Comparison of ENCODE assay signal across 23 mouse cellular contexts in the genomic region with DNA sequence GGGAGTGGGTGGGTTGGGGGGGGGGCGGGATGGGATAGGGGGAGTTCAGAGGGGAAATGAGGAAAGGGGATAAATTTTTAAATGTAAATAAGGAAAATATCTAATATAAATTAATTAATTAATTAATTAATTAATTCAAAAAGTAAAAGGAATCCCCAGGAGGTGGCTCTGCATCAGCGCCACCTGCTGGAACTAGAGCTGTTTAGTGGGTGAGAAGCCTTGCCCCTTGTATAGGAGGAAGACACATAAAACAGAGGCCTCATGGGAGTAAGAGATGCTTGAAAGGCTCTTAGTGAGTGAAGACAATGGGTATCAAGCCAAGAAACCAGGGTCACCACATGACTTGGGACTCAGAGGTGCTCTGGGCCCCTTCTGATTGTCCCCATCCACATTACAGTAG. TPM values are rescaled to one million over a fixed set of nuclear protein-coding genes. Genes with fewer than 3 reads are reported as not detected.
DNase-seq lines count a peak whose midpoint lies in the region; ATAC-seq and TF ChIP-seq lines count a peak whose summit lies in the region.
"Had no signal": no experiment of that assay in that cellular context is flagged by ENCODE, and none has a peak within 500 bp of the region (broad histone marks: within the 10 kb centered on the region; RNA-seq: fewer than 3 reads in every experiment).

No protein-coding gene starts in this region.

- 64% methylated on average over 2 of the region's 2 CpGs for WGBS in liver, embryonic 14.5 days (ENCODE audit: insufficient replicate concordance)
- 91% methylated on average over 2 of the region's 2 CpGs for WGBS in midbrain, embryonic 14.5 days

- ATAC-seq in liver, embryonic 14.5 days (ENCODE audit: insufficient read depth): no peak
- no peak for ATAC-seq in midbrain, embryonic 14.5 days (ENCODE audit: low FRiP score, low TSS enrichment)

- no peak overlapping the region for H3K4me2 ChIP-seq in liver, embryonic 14.5 days (ENCODE audit: low read depth)
- no peak overlapping the region for H3K4me2 ChIP-seq in midbrain, embryonic 14.5 days (ENCODE audit: low read length)
- H3K4me2 ChIP-seq: heart, embryonic 11.5 days; hindbrain, embryonic 12.5 days had no signal

- no peak for DNase-seq in liver, embryonic 14.5 days (ENCODE audit: low read depth in 3 of 3, low spot score in 3 of 3)
- DNase-seq in liver (no peak), 416B (ENCODE audit: low read depth) (peak; percentile 21)
- peak; percentile 40 for DNase-seq in splenic B cell, adult 2 months (ENCODE audit: low read depth, low spot score)
- no peak for DNase-seq in ovary, postnatal 10 days (ENCODE audit: low spot score)
- no peak for DNase-seq in midbrain, embryonic 14.5 days
- DNase-seq: adrenal gland, adult 8-10 months; cerebellum, adult 8-10 months; gastrocnemius, adult 2 months; heart, postnatal 10 days; kidney, postnatal 4 days; lung, adult 18-20 months had no signal

- no peaks in the 10 kb centered on the region for H3K4me1 ChIP-seq in liver, embryonic 14.5 days (replicated peaks; ENCODE audit: control insufficient read depth in 2 of 2, insufficient read depth in 2 of 2, low read length in 1 of 2)
- no peaks in the 10 kb centered on the region for H3K4me1 ChIP-seq in E14TG2a.4 (replicated peaks; ENCODE audit: low read depth, low read length)
- H3K4me1 ChIP-seq in midbrain, embryonic 14.5 days (ENCODE audit: control insufficient read depth, insufficient read depth, low read length): no peaks in the 10 kb centered on the region
- H3K4me1 ChIP-seq: forebrain, embryonic 10.5 days; hindbrain, embryonic 12.5 days had no signal

- no peak for TF ChIP-seq EP300 in liver, embryonic 14.5 days (IDR thresholded peaks at IDR 0.05; ENCODE audit: low read depth)

- H3K9ac ChIP-seq in liver, embryonic 14.5 days (replicated peaks): no peak overlapping the region
- H3K9ac ChIP-seq in midbrain, embryonic 14.5 days (replicated peaks; ENCODE audit: low read length): no peak overlapping the region
- H3K9ac ChIP-seq: hindbrain, embryonic 12.5 days had no signal

- no peaks in the 10 kb centered on the region for H3K36me3 ChIP-seq in liver, embryonic 14.5 days (replicated peaks; ENCODE audit: control insufficient read depth, insufficient read depth, low read depth)
- no peaks in the 10 kb centered on the region for H3K36me3 ChIP-seq in E14TG2a.4 (ENCODE audit: insufficient read depth, low read length)
- no peaks in the 10 kb centered on the region for H3K36me3 ChIP-seq in splenic B cell, adult 2 months (ENCODE audit: control insufficient read depth, insufficient read depth, low read length, poor library complexity, severe bottlenecking)
- no peaks in the 10 kb centered on the region for H3K36me3 ChIP-seq in midbrain, embryonic 14.5 days (ENCODE audit: control insufficient read depth, insufficient read depth, low read length)
- H3K36me3 ChIP-seq: forebrain, embryonic 10.5 days; hindbrain, embryonic 12.5 days; midbrain, embryonic 10.5 days had no signal

- H3K27me3 ChIP-seq in liver, embryonic 14.5 days (ENCODE audit: control insufficient read depth, insufficient read depth, low read length): no peaks in the 10 kb centered on the region
- H3K27me3 ChIP-seq in E14TG2a.4 (ENCODE audit: insufficient read depth, low read length): no peaks in the 10 kb centered on the region
- H3K27me3 ChIP-seq in splenic B cell, adult 2 months (ENCODE audit: control insufficient read depth, insufficient read depth, low read length, poor library complexity, severe bottlenecking): no peaks in the 10 kb centered on the region
- H3K27me3 ChIP-seq in midbrain, embryonic 14.5 days (ENCODE audit: control insufficient read depth, insufficient read depth, low read length): no peaks in the 10 kb centered on the region
- H3K27me3 ChIP-seq: hindbrain, embryonic 12.5 days had no signal

- 0 out of 2 replicates have a peak, but pooled peaks have one; percentile 22 for TF ChIP-seq CTCF in liver, embryonic 14.5 days (IDR thresholded peaks at IDR 0.05; ENCODE audit: low read depth)
- peak; percentile 25; the same call in 1 of the 2 replicates for TF ChIP-seq CTCF in E14TG2a.4 (conservative IDR thresholded peaks at IDR 0.05; ENCODE audit: low read length)

- no peak overlapping the region for H3K4me3 ChIP-seq in liver, embryonic 14.5 days (ENCODE audit: insufficient read depth in 1 of 2, low read depth in 2 of 2, low read length in 2 of 2)
- no peak overlapping the region for H3K4me3 ChIP-seq in E14TG2a.4 (replicated peaks; ENCODE audit: low read length)
- H3K4me3 ChIP-seq in midbrain, embryonic 14.5 days (replicated peaks; ENCODE audit: low read depth, low read length): no peak overlapping the region
- H3K4me3 ChIP-seq: forebrain, embryonic 10.5 days; gastrocnemius, adult 2 months; hindbrain, embryonic 12.5 days; midbrain, embryonic 10.5 days had no signal

- H3K9me3 ChIP-seq in liver, embryonic 14.5 days (ENCODE audit: control insufficient read depth, low read length): no peaks in the 10 kb centered on the region
- H3K9me3 ChIP-seq in E14TG2a.4 (ENCODE audit: low read length): no peaks in the 10 kb centered on the region
- no peaks in the 10 kb centered on the region for H3K9me3 ChIP-seq in midbrain, embryonic 14.5 days (ENCODE audit: control insufficient read depth, low read length)
- H3K9me3 ChIP-seq: forebrain, embryonic 10.5 days; hindbrain, embryonic 12.5 days; midbrain, embryonic 10.5 days had no signal

- H3K27ac ChIP-seq in liver, embryonic 14.5 days: no peak overlapping the region
- H3K27ac ChIP-seq in midbrain, embryonic 14.5 days (replicated peaks; ENCODE audit: low read depth, low read length): no peak overlapping the region
- H3K27ac ChIP-seq: forebrain, embryonic 10.5 days; gastrocnemius, adult 2 months; hindbrain, embryonic 12.5 days; macrophage; midbrain, embryonic 10.5 days had no signal

RNA-seq across cellular contexts. Expression of gene Fam183b, which starts 5.9 kb away (rescaled TPM):
- not detected in 2 replicates for polyA plus RNA-seq in liver, embryonic 14.5 days (2012; rRNA removed)
- polyA plus RNA-seq in liver, embryonic 14.5 days (2014; fragmentation: Nextera tagmentation; extraction: Ambion mirVana): not detected in 2 replicates
- 6.6 and 11.4 TPM in 2 replicates for polyA plus RNA-seq in midbrain, embryonic 14.5 days (2014; fragmentation: Nextera tagmentation; extraction: Ambion mirVana)
- polyA plus RNA-seq: kidney, embryonic 14.5 days; limb, embryonic 14.5 days; macrophage had no signal

RNA-seq across cellular contexts. Expression of gene Olfr314, which starts 13.1 kb away (rescaled TPM):
- polyA plus RNA-seq in liver, embryonic 14.5 days (2012; rRNA removed): not detected in 2 replicates
- not detected in 2 replicates for polyA plus RNA-seq in liver, embryonic 14.5 days (2014; fragmentation: Nextera tagmentation; extraction: Ambion mirVana)
- polyA plus RNA-seq in midbrain, embryonic 14.5 days (2014; fragmentation: Nextera tagmentation; extraction: Ambion mirVana): not detected in 2 replicates
- polyA plus RNA-seq: forebrain, embryonic 10.5 days; gonadal fat pad, adult 2 months; heart, embryonic 11.5 days; hindbrain, embryonic 12.5 days; intestine, embryonic 14.5 days; kidney, embryonic 14.5 days; limb, embryonic 14.5 days; macrophage; midbrain, embryonic 10.5 days; neural tube, embryonic 11.5 days had no signal

RNA-seq across cellular contexts. Expression of gene Olfr313, which starts 18.9 kb away (rescaled TPM):
- polyA plus RNA-seq in liver, embryonic 14.5 days (2012; rRNA removed): not detected in 2 replicates
- polyA plus RNA-seq in liver, embryonic 14.5 days (2014; fragmentation: Nextera tagmentation; extraction: Ambion mirVana): not detected in 2 replicates
- polyA plus RNA-seq in midbrain, embryonic 14.5 days (2014; fragmentation: Nextera tagmentation; extraction: Ambion mirVana): not detected in 2 replicates
- polyA plus RNA-seq: forebrain, embryonic 10.5 days; gonadal fat pad, adult 2 months; heart, embryonic 11.5 days; hindbrain, embryonic 12.5 days; intestine, embryonic 14.5 days; kidney, embryonic 14.5 days; limb, embryonic 14.5 days; macrophage; midbrain, embryonic 10.5 days; neural tube, embryonic 11.5 days had no signal

RNA-seq across cellular contexts. Expression of gene Olfr315, which starts 22.9 kb away (rescaled TPM):
- not detected in 2 replicates for polyA plus RNA-seq in liver, embryonic 14.5 days (2012; rRNA removed)
- polyA plus RNA-seq in liver, embryonic 14.5 days (2014; fragmentation: Nextera tagmentation; extraction: Ambion mirVana): not detected in 2 replicates
- polyA plus RNA-seq in midbrain, embryonic 14.5 days (2014; fragmentation: Nextera tagmentation; extraction: Ambion mirVana): not detected in 2 replicates
- polyA plus RNA-seq: forebrain, embryonic 10.5 days; gonadal fat pad, adult 2 months; heart, embryonic 11.5 days; hindbrain, embryonic 12.5 days; intestine, embryonic 14.5 days; kidney, embryonic 14.5 days; limb, embryonic 14.5 days; macrophage; midbrain, embryonic 10.5 days; neural tube, embryonic 11.5 days had no signal

RNA-seq across cellular contexts. Expression of gene Olfr312, which starts 33.2 kb away (rescaled TPM):
- polyA plus RNA-seq in liver, embryonic 14.5 days (2012; rRNA removed): not detected in 2 replicates
- not detected in 2 replicates for polyA plus RNA-seq in liver, embryonic 14.5 days (2014; fragmentation: Nextera tagmentation; extraction: Ambion mirVana)
- not detected in 2 replicates for polyA plus RNA-seq in midbrain, embryonic 14.5 days (2014; fragmentation: Nextera tagmentation; extraction: Ambion mirVana)
- polyA plus RNA-seq: forebrain, embryonic 10.5 days; gonadal fat pad, adult 2 months; heart, embryonic 11.5 days; hindbrain, embryonic 12.5 days; intestine, embryonic 14.5 days; kidney, embryonic 14.5 days; limb, embryonic 14.5 days; macrophage; midbrain, embryonic 10.5 days; neural tube, embryonic 11.5 days had no signal

Comparison
In these comparisons a context has a peak if more than half of its experiments do, and no peak if none do; other contexts are left out.
1. DNase-seq: peak in 416B (single experiment) and splenic B cell, adult 2 months (single experiment); none in liver, embryonic 14.5 days (0 of 3), liver (single experiment), ovary, postnatal 10 days (single experiment) and midbrain, embryonic 14.5 days (single experiment).